Mouse (Mus musculus) small intestine, adult 2 months (tissue): ENCODE measurements around the gene Cemip2. TPM values are rescaled to one million over a fixed set of nuclear protein-coding genes. Genes with fewer than 3 reads are reported as not detected.

Experiments used
- H3K27ac ChIP-seq: fragments of 200-500 bp; 2 replicates; pipeline ENCODE4 v1.5.1; 2012; ENCODE audit warnings: low read depth, low read length, control low read depth, inconsistent platforms; ENCODE audit not compliant: insufficient read depth
- H3K27me3 ChIP-seq: fragments of 200-500 bp; 2 replicates; pipeline ENCODE4 v1.6.1; 2012; ENCODE audit warnings: mild to moderate bottlenecking, moderate library complexity, low read length, inconsistent platforms; ENCODE audit not compliant: control insufficient read depth, insufficient read depth
- H3K36me3 ChIP-seq: fragments of 200-500 bp; 2 replicates; pipeline ENCODE4 v1.6.1; 2012; ENCODE audit warnings: mild to moderate bottlenecking, low read length, control low read depth, inconsistent platforms; ENCODE audit not compliant: control insufficient read depth, insufficient read depth
- H3K4me1 ChIP-seq: fragments of 200-500 bp; 2 replicates; pipeline ENCODE4 v1.6.1; 2012; ENCODE audit warnings: low read length, inconsistent platforms, mixed read lengths; ENCODE audit not compliant: control insufficient read depth, insufficient read depth, insufficient read length
- H3K4me3 ChIP-seq: fragments of 200-500 bp; 2 replicates; pipeline ENCODE4 v1.5.1; 2012; ENCODE audit warnings: low read depth, mild to moderate bottlenecking, control low read depth, inconsistent platforms, low read length, moderate library complexity
- CTCF ChIP-seq: fragments of 200-500 bp; IDR thresholded peaks from 2 replicates; pipeline ENCODE4 v1.5.1; 2012; ENCODE audit warnings: low read depth, mild to moderate bottlenecking, control low read depth, inconsistent platforms, low read length, moderate library complexity, mixed read lengths; ENCODE audit not compliant: insufficient replicate concordance, insufficient read length; ENCODE audit errors: extremely low read depth
- POLR2A ChIP-seq: fragments of 200-500 bp; IDR thresholded peaks from 2 replicates; pipeline ENCODE4 v1.6.1; 2012; ENCODE audit warnings: low read depth, mild to moderate bottlenecking, control low read depth, inconsistent platforms, low read length, moderate library complexity
- WGBS: fragments of 180-500 bp; shearing (Covaris S2); methylation state at CpG from one replicate; pipeline ENCODE4 v1.1.7; 2018; 5-methylcytosine and 5-hydroxymethylcytosine counted together
- polyA plus RNA-seq: library from polyadenylated mRNA; depleted of rRNA; stranded (reverse); fragments of >200 nt; gene quantifications from 2 replicates; pipeline ENCODE4 v1.2.3, GENCODE M21; 2012

Cemip2 gene
- polyA plus RNA-seq, 1 experiment = 3.8 TPM

GRCm38 (mm10) chr19:21821877-21822276 lies 43.7 kb downstream of the Cemip2 start:
- Histone ChIP-seq H3K4me1 (no peaks in the 10 kb centered on the region), H3K4me3 (no peak overlapping the region), H3K27me3 (no peaks in the 10 kb centered on the region), H3K27ac (no peak overlapping the region), H3K36me3 (peaks cover 43% of the 10 kb centered on the region)
- TF ChIP-seq POLR2A (no peak), CTCF (no peak)
- 87% methylated on average over 6 of the region's 6 CpGs for WGBS

- no peaks in the 10 kb centered on the region for H3K4me1 ChIP-seq
- H3K27ac ChIP-seq = no peak overlapping the region
- 86% methylated on average over 5 of the region's 5 CpGs for WGBS
- peaks cover 37% of the 10 kb centered on the region for H3K36me3 ChIP-seq
- TF ChIP-seq POLR2A (no peak), CTCF (no peak)
- H3K27me3 ChIP-seq = no peaks in the 10 kb centered on the region
- H3K4me3 ChIP-seq = no peak overlapping the region
Measured at GRCm38 (mm10) chr19:21824146-21824545, 46.0 kb downstream of the Cemip2 start.

- Histone ChIP-seq H3K4me1 (no peaks in the 10 kb centered on the region), H3K27me3 (no peaks in the 10 kb centered on the region), H3K4me3 (no peak overlapping the region), H3K27ac (no peak overlapping the region), H3K36me3 (peaks cover 36% of the 10 kb centered on the region)
- TF ChIP-seq POLR2A = no peak
- TF ChIP-seq CTCF = no peak
- WGBS = 87% methylated on average over 4 of the region's 4 CpGs
Measured at GRCm38 (mm10) chr19:21825128-21825885, 47.2 kb downstream of the Cemip2 start.

GRCm38 (mm10) chr19:21833416-21833992 lies 55.4 kb downstream of the Cemip2 start:
- Histone ChIP-seq H3K4me3 (no peak overlapping the region), H3K36me3 (peaks cover 57% of the 10 kb centered on the region), H3K27me3 (no peaks in the 10 kb centered on the region), H3K4me1 (no peaks in the 10 kb centered on the region), H3K27ac (no peak overlapping the region)
- 79% methylated on average over 12 of the region's 12 CpGs for WGBS
- TF ChIP-seq POLR2A (no peak), CTCF (no peak)

- Histone ChIP-seq H3K27me3 (no peaks in the 10 kb centered on the region), H3K36me3 (peaks cover 56% of the 10 kb centered on the region), H3K27ac (no peak overlapping the region), H3K4me3 (no peak overlapping the region), H3K4me1 (no peaks in the 10 kb centered on the region)
- no peak for TF ChIP-seq POLR2A
- no peak for TF ChIP-seq CTCF
- 86% methylated on average over 7 of the region's 7 CpGs for WGBS
Measured at GRCm38 (mm10) chr19:21834952-21835351, 56.8 kb downstream of the Cemip2 start.

GRCm38 (mm10) chr19:21850721-21851120 lies 72.6 kb downstream of the Cemip2 start:
- no peak for TF ChIP-seq POLR2A
- Histone ChIP-seq H3K27me3 (no peaks in the 10 kb centered on the region), H3K4me1 (no peaks in the 10 kb centered on the region), H3K4me3 (no peak overlapping the region), H3K36me3 (peaks cover 58% of the 10 kb centered on the region), H3K27ac (no peak overlapping the region)
- WGBS = 94% methylated on average over 10 of the region's 10 CpGs

- Histone ChIP-seq H3K4me1 (no peaks in the 10 kb centered on the region), H3K36me3 (peaks cover 48% of the 10 kb centered on the region), H3K27ac (no peak overlapping the region), H3K4me3 (no peak overlapping the region), H3K27me3 (no peaks in the 10 kb centered on the region)
- TF ChIP-seq POLR2A (no peak), CTCF (no peak)
- WGBS = 91% methylated on average over 5 of the region's 5 CpGs
Measured at GRCm38 (mm10) chr19:21854526-21855228, 76.5 kb downstream of the Cemip2 start.
